Mouse (Mus musculus) heart, adult 10 weeks (tissue): ENCODE measurements around the gene Sorl1. TPM values are rescaled to one million over a fixed set of nuclear protein-coding genes. Genes with fewer than 3 reads are reported as not detected.

Source experiments
- polyA plus RNA-seq: library from polyadenylated mRNA; stranded (reverse); fragments of 350-450 nt; fragmentation: Illumina TruSeq; extraction: RNeasy Lipid Tissue Mini Kit (QIAGEN cat#74804); gene quantifications from one replicate; pipeline ENCODE4 v1.2.3, GENCODE M21; 2014; ENCODE audit warnings: low read depth, low replicate concordance

The Sorl1 gene
- polyA plus RNA-seq, result 4.8 TPM

GRCm38 (mm10) chr9:42123713-42124576 is at the start of gene Sorl1:
Sorl1 (minus strand) TSS chr9:42124297.

Other genes starting within 250 kb of the Sorl1 start
- gene Sc5d, start 140.0 kb upstream of the Sorl1 start, polyA plus RNA-seq, result 16.4 TPM